Mouse (Mus musculus) embryo, embryonic 11.5 days (tissue): ENCODE measurements around the gene Hoxc13.

ENCODE experiments used
- DNase-seq: peaks from one replicate; pipeline ENCODE4 v3.0.0-alpha.2; 2012; ENCODE audit warnings: low read depth, low spot score

The Hoxc13 gene

GRCm38 (mm10) chr15:102963671-102964640 lies 43.1 kb downstream of the Hoxc13 start:
- DNase-seq = no peak

GRCm38 (mm10) chr15:102965003-102965891 lies 44.3 kb downstream of the Hoxc13 start:
- no peak for DNase-seq

GRCm38 (mm10) chr15:102965892-102966775 lies 45.2 kb downstream of the Hoxc13 start:
- peak; percentile 93 for DNase-seq

- DNase-seq = no peak
Observed at GRCm38 (mm10) chr15:102966776-102967311, 45.9 kb downstream of the Hoxc13 start, which contains the start of gene Hoxc10. Hoxc10 (plus strand) TSS chr15:102966796.

GRCm38 (mm10) chr15:102967312-102967510 lies 46.3 kb downstream of the Hoxc13 start, which contains the start of gene Hoxc5:
Hoxc5 (plus strand) TSS chr15:102967443.
- DNase-seq = no peak

- no peak for DNase-seq
Observed at GRCm38 (mm10) chr15:102967511-102968397, 46.9 kb downstream of the Hoxc13 start.

GRCm38 (mm10) chr15:102969296-102969695 lies 48.4 kb downstream of the Hoxc13 start:
- no peak for DNase-seq

- DNase-seq = no peak
Observed at GRCm38 (mm10) chr15:102970740-102971139, 49.8 kb downstream of the Hoxc13 start.

GRCm38 (mm10) chr15:102972254-102972653 lies 51.4 kb downstream of the Hoxc13 start:
- no peak for DNase-seq

- DNase-seq = no peak
Observed at GRCm38 (mm10) chr15:102972753-102973152, 51.9 kb downstream of the Hoxc13 start.

- DNase-seq = no peak
Observed at GRCm38 (mm10) chr15:102975034-102975433, 54.1 kb downstream of the Hoxc13 start.

GRCm38 (mm10) chr15:102975688-102976111 lies 54.8 kb downstream of the Hoxc13 start:
- DNase-seq = no peak

GRCm38 (mm10) chr15:102976171-102976570 lies 55.3 kb downstream of the Hoxc13 start, which contains the start of gene Hoxc9:
Hoxc9 (plus strand) TSS chr15:102976439.
- DNase-seq = no peak

GRCm38 (mm10) chr15:102976631-102977422 lies 55.9 kb downstream of the Hoxc13 start:
- no peak for DNase-seq

GRCm38 (mm10) chr15:102977423-102977974 lies 56.6 kb downstream of the Hoxc13 start:
- no peak for DNase-seq
